Mouse (Mus musculus) liver, adult 2 months (tissue): ENCODE results near the gene Bbx. TPM values are rescaled to one million over a fixed set of nuclear protein-coding genes. Genes with fewer than 3 reads are reported as not detected.

Experiments used
- DNase-seq: peaks from one replicate; pipeline ENCODE4 v3.0.0-alpha.2; 2011; ENCODE audit warnings: low read depth, low spot score; ENCODE audit errors: extremely low read depth
- H3K27ac ChIP-seq: fragments of 200-500 bp; replicated peaks from 2 replicates; pipeline ENCODE4 v1.5.1; 2012; ENCODE audit warnings: low read depth, mild to moderate bottlenecking, control low read depth, inconsistent platforms, low read length; ENCODE audit not compliant: insufficient read depth
- H3K27me3 ChIP-seq: fragments of 200-500 bp; 2 replicates; pipeline ENCODE4 v1.6.1; 2012; ENCODE audit warnings: mild to moderate bottlenecking, moderate library complexity, low read length, inconsistent platforms; ENCODE audit not compliant: control insufficient read depth, insufficient read depth
- H3K36me3 ChIP-seq: fragments of 200-500 bp; 2 replicates; pipeline ENCODE4 v1.6.1; 2012; ENCODE audit warnings: low read length, inconsistent platforms; ENCODE audit not compliant: control insufficient read depth, insufficient read depth
- H3K4me1 ChIP-seq: fragments of 200-500 bp; 2 replicates; pipeline ENCODE4 v1.6.1; 2011; ENCODE audit warnings: low read length; ENCODE audit not compliant: control insufficient read depth, insufficient read depth
- H3K4me3 ChIP-seq: fragments of 200-500 bp; 2 replicates; pipeline ENCODE4 v1.5.1; 2011; ENCODE audit warnings: low read depth, mild to moderate bottlenecking, control low read depth, low read length, moderate library complexity; ENCODE audit not compliant: insufficient read depth
- H3K79me2 ChIP-seq: fragments of 200-500 bp; 2 replicates; pipeline ENCODE4 v1.6.1; 2012; ENCODE audit warnings: inconsistent platforms, mild to moderate bottlenecking, low read length, moderate library complexity; ENCODE audit not compliant: control insufficient read depth, insufficient read depth
- H3K9ac ChIP-seq: fragments of 200-500 bp; 2 replicates; pipeline ENCODE4 v1.6.1; 2012; ENCODE audit warnings: low read depth, mild to moderate bottlenecking, control low read depth, inconsistent platforms, low read length
- CTCF ChIP-seq: fragments of 200-500 bp; IDR thresholded peaks from 2 replicates; pipeline ENCODE4 v1.5.1; 2011; ENCODE audit warnings: low read depth, low read length, control low read depth
- POLR2A ChIP-seq: fragments of 200-500 bp; IDR thresholded peaks from 2 replicates; pipeline ENCODE4 v1.6.1; 2011; ENCODE audit warnings: low read length, control low read depth; ENCODE audit not compliant: insufficient read depth; ENCODE audit errors: extremely low read depth
- WGBS: fragments of 180-500 bp; shearing (Covaris S2); methylation state at CpG from one replicate; pipeline ENCODE4 v1.1.7; 2018; 5-methylcytosine and 5-hydroxymethylcytosine counted together
- polyA plus RNA-seq: library from polyadenylated mRNA; depleted of rRNA; stranded (reverse); fragments of >200 nt; gene quantifications from 2 replicates; pipeline ENCODE4 v1.2.3, GENCODE M21; 2012; rRNA removed
- total RNA-seq: library from RNA; depleted of rRNA; stranded (reverse); fragments of >200 nt; gene quantifications from 2 replicates; pipeline ENCODE4 v1.2.3, GENCODE M21; 2014; rRNA removed

Bbx gene
- total RNA-seq (8.6 and 9.7 TPM in 2 replicates), polyA plus RNA-seq (1.6 and 2.0 TPM in 2 replicates)

GRCm38 (mm10) chr16:50432062-50432878, at the start of gene Bbx:
TSS of gene Bbx (minus strand) at chr16:50432390.
- H3K4me1 ChIP-seq = peaks cover 5% of the 10 kb centered on the region; the same call in 1 of the 2 replicates
- peak within 1 kb of the TSS; percentile 97 for H3K9ac ChIP-seq
- peak within 1 kb of the TSS; percentile 86 for H3K27ac ChIP-seq
- peak; percentile 91 for DNase-seq
- H3K79me2 ChIP-seq = 0 out of 2 replicates have a peak, but pooled peaks cover 4% of the 10 kb centered on the region
- under 1% methylated on average over 55 of the region's 55 CpGs for WGBS
- TF ChIP-seq CTCF (0 out of 2 replicates have a peak, but pooled peaks have one; percentile 8), POLR2A (peak; percentile 92)
- H3K4me3 ChIP-seq = peak within 1 kb of the TSS; percentile 92
- peaks cover 2% of the 10 kb centered on the region; the same call in 1 of the 2 replicates for H3K36me3 ChIP-seq
- no peaks in the 10 kb centered on the region for H3K27me3 ChIP-seq

DNA sequence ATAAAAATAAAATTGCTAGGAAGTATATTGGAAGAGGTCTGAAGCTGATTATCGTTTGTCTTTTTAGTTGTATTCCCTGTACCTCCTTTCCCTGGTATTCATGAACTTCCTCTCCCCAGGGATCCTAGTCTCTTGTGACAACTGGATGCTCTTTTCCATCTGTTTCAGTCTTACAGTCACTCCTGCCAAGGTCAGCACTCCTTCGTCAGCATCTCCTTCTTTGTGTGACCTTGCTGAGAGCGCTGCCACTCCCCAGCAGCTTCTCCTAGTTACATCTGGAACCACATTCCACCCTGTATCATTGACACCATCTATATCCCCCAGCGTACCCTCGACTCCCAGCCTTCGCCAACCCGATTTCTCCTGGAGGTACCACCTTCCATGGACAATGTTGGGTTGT, 49.7 kb upstream of the Bbx start:
- H3K36me3 ChIP-seq = no peaks in the 10 kb centered on the region
- no peak for DNase-seq
- no peaks in the 10 kb centered on the region for H3K27me3 ChIP-seq
- H3K79me2 ChIP-seq = no peaks in the 10 kb centered on the region
- no peak overlapping the region for H3K9ac ChIP-seq
- no peaks in the 10 kb centered on the region for H3K4me1 ChIP-seq
- no peak for TF ChIP-seq CTCF
- no peak for TF ChIP-seq POLR2A
- no peak overlapping the region for H3K27ac ChIP-seq
- no peak overlapping the region for H3K4me3 ChIP-seq
- 71% methylated on average over 7 of the region's 7 CpGs for WGBS

DNA sequence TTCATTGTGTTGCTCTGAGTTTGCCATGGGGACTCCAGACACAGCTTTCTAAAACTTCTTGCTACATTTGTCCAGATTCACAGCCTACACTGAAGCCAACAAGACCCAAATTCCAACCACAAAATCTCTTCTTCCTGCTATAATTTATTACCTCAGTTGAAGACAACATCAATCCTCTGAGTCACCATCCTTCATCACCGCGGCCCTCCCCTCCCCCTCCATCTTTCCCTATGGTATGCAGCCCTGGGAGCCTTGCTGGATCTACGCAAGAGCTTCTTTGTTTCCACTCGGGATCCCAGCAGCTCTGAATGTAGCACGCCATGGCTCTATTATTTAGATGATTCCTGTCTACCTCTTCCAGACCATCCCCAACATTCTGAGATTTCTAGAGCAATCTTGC, 49.2 kb upstream of the Bbx start:
- H3K9ac ChIP-seq = no peak overlapping the region
- H3K4me1 ChIP-seq = no peaks in the 10 kb centered on the region
- H3K36me3 ChIP-seq = no peaks in the 10 kb centered on the region
- TF ChIP-seq POLR2A (no peak), CTCF (no peak)
- no peak for DNase-seq
- H3K27ac ChIP-seq = no peak overlapping the region
- H3K27me3 ChIP-seq = no peaks in the 10 kb centered on the region
- no peaks in the 10 kb centered on the region for H3K79me2 ChIP-seq
- no peak overlapping the region for H3K4me3 ChIP-seq
- WGBS = 73% methylated on average over 5 of the region's 5 CpGs

GRCm38 (mm10) chr16:50478695-50479094, 46.5 kb upstream of the Bbx start:
- Histone ChIP-seq H3K9ac (no peak overlapping the region), H3K27ac (no peak overlapping the region), H3K4me3 (no peak overlapping the region), H3K4me1 (no peaks in the 10 kb centered on the region), H3K79me2 (no peaks in the 10 kb centered on the region), H3K36me3 (no peaks in the 10 kb centered on the region), H3K27me3 (no peaks in the 10 kb centered on the region)
- TF ChIP-seq POLR2A (no peak), CTCF (no peak)
- WGBS = 100% methylated on average over 1 of the region's 1 CpGs
- DNase-seq = no peak

- 87% methylated on average over 6 of the region's 6 CpGs for WGBS
- no peak for DNase-seq
- Histone ChIP-seq H3K27ac (no peak overlapping the region), H3K36me3 (no peaks in the 10 kb centered on the region), H3K9ac (no peak overlapping the region), H3K4me1 (no peaks in the 10 kb centered on the region), H3K27me3 (no peaks in the 10 kb centered on the region), H3K4me3 (no peak overlapping the region), H3K79me2 (no peaks in the 10 kb centered on the region)
- no peak for TF ChIP-seq POLR2A
- no peak for TF ChIP-seq CTCF
Observed at GRCm38 (mm10) chr16:50477628-50478027, 45.4 kb upstream of the Bbx start.

DNA sequence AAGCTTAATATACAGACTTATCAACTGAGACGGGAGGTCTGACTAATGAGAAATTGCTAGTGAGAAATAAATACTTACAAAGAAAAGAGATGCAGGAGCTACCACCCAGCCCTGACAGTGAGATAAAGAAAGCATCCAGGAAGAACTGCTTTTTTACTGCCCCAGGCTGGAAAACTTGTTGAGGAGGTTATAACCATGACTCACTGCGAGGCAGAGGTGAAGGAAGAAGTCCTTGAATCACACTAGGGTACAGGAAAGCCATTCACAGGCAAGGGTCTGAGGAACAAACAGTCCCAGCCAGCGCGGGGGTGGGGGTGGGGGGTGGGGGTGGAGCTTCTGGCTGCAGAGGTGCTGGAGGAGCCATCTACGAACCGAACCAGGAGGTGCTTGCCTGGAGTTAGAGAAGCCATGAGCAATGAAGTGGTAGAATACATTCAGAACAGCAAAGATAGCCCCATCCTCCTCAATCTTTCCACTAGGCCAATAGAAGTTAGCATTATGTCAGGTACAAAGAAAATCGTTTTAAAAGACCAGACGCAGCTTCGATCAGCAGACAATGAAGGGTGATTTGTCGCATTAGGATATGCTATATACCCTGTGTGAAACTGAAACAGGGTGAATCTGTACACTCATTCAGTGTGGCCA, 30.2 kb upstream of the Bbx start:
- no peaks in the 10 kb centered on the region for H3K27me3 ChIP-seq
- no peaks in the 10 kb centered on the region for H3K36me3 ChIP-seq
- TF ChIP-seq POLR2A (no peak), CTCF (no peak)
- H3K27ac ChIP-seq = no peak overlapping the region
- H3K4me1 ChIP-seq = no peaks in the 10 kb centered on the region
- WGBS = 43% methylated on average over 10 of the region's 10 CpGs
- no peak overlapping the region for H3K9ac ChIP-seq
- H3K4me3 ChIP-seq = no peak overlapping the region
- no peak for DNase-seq
- no peaks in the 10 kb centered on the region for H3K79me2 ChIP-seq
